Mouse (Mus musculus) forelimb bud, embryonic 11.5 days (tissue): ENCODE data around the gene Csf2.

Experiments used
- DNase-seq: peaks from one replicate; pipeline ENCODE4 v3.0.0-alpha.2; 2012; ENCODE audit warnings: low read depth, low spot score

Gene Csf2

GRCm38 (mm10) chr11:54236939-54237338 lies 12.5 kb downstream of the Csf2 start:
- DNase-seq, result no peak

- DNase-seq, result no peak
Observed at GRCm38 (mm10) chr11:54227478-54227877, 22.0 kb downstream of the Csf2 start.

- DNase-seq, result no peak
Observed at GRCm38 (mm10) chr11:54224475-54224986, 24.9 kb downstream of the Csf2 start.

GRCm38 (mm10) chr11:54223637-54224474 lies 25.6 kb downstream of the Csf2 start:
- no peak for DNase-seq

- DNase-seq, result no peak
Observed at GRCm38 (mm10) chr11:54219903-54220740, 29.3 kb downstream of the Csf2 start.

GRCm38 (mm10) chr11:54219191-54219590 lies 30.3 kb downstream of the Csf2 start:
- no peak for DNase-seq

- no peak for DNase-seq
Observed at GRCm38 (mm10) chr11:54217384-54217783, 32.1 kb downstream of the Csf2 start.

GRCm38 (mm10) chr11:54216091-54216490 lies 33.4 kb downstream of the Csf2 start:
- no peak for DNase-seq

GRCm38 (mm10) chr11:54214499-54215443 lies 34.7 kb downstream of the Csf2 start:
- peak; percentile 14 for DNase-seq

GRCm38 (mm10) chr11:54213631-54214030 lies 35.8 kb downstream of the Csf2 start:
- DNase-seq, result no peak

- no peak for DNase-seq
Observed at GRCm38 (mm10) chr11:54206993-54207392, 42.5 kb downstream of the Csf2 start.

- DNase-seq, result no peak
Observed at GRCm38 (mm10) chr11:54205366-54205765, 44.1 kb downstream of the Csf2 start.

- DNase-seq, result no peak
Observed at GRCm38 (mm10) chr11:54204781-54205180, 44.7 kb downstream of the Csf2 start.

GRCm38 (mm10) chr11:54203162-54203561 lies 46.3 kb downstream of the Csf2 start:
- no peak for DNase-seq

- no peak for DNase-seq
Observed at GRCm38 (mm10) chr11:54201881-54202685, 47.4 kb downstream of the Csf2 start.

GRCm38 (mm10) chr11:54201287-54201773 lies 48.1 kb downstream of the Csf2 start:
- DNase-seq, result no peak
